Mouse (Mus musculus) embryonic fibroblast, embryonic 13.5 days (primary cell): ENCODE measurements at regions not wholly inside any gene's neighbourhood (a gene's known extent, or its start where the extent isn't known, plus 50 kb on each side); places are given as distances from the start of the nearest gene placed in this dataset.

ENCODE experiments used
- CTCF ChIP-seq: IDR thresholded peaks from 2 replicates; pipeline ENCODE4 v1.5.1; 2011; ENCODE audit warnings: mild to moderate bottlenecking, control low read depth, low read length, moderate library complexity, borderline replicate concordance; ENCODE audit not compliant: insufficient read depth
- POLR2A ChIP-seq: IDR thresholded peaks from 2 replicates; pipeline ENCODE4 v1.6.1; 2011; ENCODE audit warnings: low read depth, mild to moderate bottlenecking, control low read depth, low read length, moderate library complexity

- TF ChIP-seq CTCF (no peak), POLR2A (no peak)
Measured at GRCm38 (mm10) chr1:61273843-61274242, 296.1 kb downstream of the Icos start.
